Mouse (Mus musculus): ENCODE results near the gene Akt2.

Akt2 gene

GRCm38 (mm10) chr7:27591266-27592216 is at the start of gene Akt2:
Akt2 (plus strand) TSS chr7:27591552.
- peak; percentile 93 to 96 for DNase-seq (ENCODE audit: inconsistent age in 2 of 2, low spot score in 1 of 2)

DNA sequence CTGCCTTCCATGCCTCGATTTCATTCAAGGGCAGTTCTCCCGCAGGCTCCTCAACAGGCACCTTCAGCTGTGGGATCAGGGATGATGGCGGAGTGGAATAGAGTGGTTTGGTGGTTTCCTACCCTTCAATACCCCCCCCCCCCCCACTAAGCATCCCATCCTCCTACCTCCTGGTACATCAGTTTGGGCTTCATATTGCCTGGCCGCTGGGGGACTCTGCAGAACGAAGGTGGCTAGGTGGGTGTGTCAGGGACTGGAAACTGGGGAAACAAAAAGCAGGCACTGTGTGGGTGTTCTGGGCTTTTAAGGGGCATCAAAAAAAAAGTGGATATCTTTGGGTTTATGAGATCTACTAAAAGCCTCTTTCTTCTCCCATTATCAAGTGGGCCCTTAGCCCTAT is 49.4 kb upstream of the Akt2 start:
- DNase-seq (ENCODE audit: inconsistent age in 2 of 2, low spot score in 1 of 2): no peak

GRCm38 (mm10) chr7:27542392-27543033 is 48.8 kb upstream of the Akt2 start:
- peak; percentile 88 to 93 for DNase-seq (ENCODE audit: inconsistent age in 2 of 2, low spot score in 1 of 2)

DNA sequence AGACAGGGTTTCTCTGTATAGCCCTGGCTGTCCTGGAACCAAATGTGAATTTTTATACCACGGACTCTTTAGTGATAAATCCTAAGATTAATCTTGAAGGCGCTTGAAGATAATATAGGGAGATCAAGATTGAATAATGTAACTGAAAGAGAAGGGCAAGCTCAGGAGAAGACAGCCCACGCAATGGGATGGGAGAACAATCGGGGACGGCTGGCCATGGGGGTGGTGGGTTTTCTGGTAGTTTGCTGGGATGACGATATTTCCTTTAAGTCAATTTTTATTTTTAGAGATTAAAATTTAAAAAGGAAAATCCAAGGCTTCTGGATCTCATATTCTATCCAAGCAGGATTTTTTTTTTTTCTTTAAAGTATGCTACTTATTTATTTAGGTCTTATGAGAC is 48.3 kb upstream of the Akt2 start:
- no peak for DNase-seq (ENCODE audit: inconsistent age in 2 of 2, low spot score in 1 of 2)

GRCm38 (mm10) chr7:27543851-27544250 is 47.5 kb upstream of the Akt2 start:
- no peak for DNase-seq (ENCODE audit: inconsistent age in 2 of 2, low spot score in 1 of 2)

DNA sequence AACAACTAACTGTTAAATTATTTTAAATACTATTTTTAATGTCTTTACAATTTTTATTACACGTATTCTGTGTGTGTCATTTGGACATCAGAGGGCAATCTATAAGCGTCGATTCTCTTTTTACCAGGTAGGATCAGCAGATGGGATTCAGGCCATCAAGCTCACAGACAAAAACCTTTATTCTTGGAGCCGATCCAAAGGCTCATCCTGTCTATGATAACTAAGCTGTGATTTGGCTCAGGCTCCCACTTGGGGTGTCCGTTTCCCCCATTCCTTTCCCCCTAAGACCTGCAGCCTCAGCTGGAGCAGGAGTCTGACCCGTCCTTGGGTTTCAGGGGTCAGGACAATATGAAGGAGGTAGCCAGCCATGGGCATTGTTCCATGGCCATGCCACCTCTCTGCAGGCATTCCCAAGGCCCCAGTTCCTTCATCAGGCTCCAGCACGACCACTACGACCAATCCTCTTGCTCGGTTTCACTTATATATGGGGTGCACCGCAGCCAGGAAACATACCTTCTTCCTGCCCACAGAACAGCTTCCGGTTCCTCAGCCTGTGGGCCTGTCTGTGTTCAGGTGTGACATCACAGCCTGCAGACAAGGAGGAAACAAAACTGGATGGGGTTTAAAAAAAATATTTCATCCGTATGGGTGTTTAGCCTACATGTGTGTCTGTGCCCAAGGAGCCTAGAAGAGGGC is 46.5 kb upstream of the Akt2 start:
- DNase-seq (ENCODE audit: inconsistent age in 2 of 2, low spot score in 1 of 2): peak in 1 of 2 experiments; percentile 50

DNA sequence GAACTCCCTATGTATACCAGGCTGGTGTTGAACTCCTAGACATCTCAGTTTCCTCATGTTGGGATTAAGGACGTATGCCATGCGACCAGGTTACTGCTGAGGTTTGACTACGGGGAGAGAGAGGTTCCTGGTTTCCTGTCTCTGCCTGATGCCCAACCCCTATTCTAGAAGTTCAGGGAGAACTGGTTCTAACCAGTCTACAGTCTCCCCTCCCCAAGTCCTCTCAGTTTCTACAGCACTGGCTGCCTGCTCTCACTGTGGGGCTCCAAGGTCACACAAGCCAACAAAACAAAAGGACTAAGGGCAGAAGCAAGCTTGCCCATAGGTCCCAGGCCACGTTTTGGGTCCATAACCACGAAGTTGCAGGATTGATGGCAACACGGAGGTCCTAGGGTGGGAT is 41.8 kb upstream of the Akt2 start:
- DNase-seq (ENCODE audit: inconsistent age in 2 of 2, low spot score in 1 of 2): no peak

DNA sequence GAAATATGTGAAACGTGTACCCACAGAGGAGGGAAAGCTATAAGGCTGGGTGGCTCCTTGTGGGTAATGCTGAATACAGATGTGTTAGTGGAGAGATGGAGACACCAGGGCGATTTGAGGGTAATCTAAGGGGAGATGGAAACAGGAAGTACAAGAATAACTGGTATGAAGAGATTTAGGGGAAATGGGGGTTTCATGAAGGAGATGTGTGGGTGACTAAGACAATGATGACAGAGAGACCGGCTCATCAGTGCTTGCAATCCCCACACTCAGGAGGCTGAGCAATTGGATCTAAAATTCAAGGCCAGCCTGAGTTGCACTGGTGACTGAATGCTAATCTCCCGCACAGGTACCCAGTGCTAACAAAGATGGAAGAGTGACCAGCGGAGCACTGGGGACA is 39.3 kb upstream of the Akt2 start:
- peak in 1 of 2 experiments; percentile 61 for DNase-seq (ENCODE audit: inconsistent age in 2 of 2, low spot score in 1 of 2)

DNA sequence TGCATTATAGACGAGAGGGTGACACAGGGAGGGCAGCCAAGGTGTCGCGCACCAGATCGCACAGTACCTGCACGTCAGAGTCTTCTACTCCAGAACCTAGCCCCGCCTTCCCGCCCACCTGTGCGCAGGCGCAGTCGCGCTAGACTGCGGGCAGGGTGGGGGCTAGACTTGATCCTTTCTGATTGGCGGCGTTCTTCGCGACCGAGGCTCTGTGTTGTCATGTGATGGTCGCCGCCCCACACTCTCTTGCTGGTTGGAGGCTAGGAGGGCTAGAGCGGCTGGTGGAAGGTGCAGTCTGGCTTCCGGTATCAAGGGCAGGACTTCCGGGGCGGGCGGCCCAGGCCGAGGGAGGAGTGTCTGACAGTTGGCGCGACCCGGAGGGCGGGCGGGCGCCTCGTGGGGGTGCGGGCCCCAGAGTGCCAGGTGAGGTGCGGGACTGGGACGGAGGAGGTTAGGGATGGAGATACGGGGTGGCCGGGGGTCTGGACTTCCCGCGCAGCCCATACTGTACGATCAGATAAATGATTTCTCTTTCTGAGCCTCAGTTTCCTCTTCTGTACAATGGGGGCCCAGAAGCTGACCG is 38.3 kb upstream of the Akt2 start, which contains the start of the genes Pld3 and 2310022A10Rik:
TSS of gene Pld3 (minus strand) at position 288 of the 583 bp plus-strand sequence.
TSS of gene 2310022A10Rik (plus strand) at position 303 of the 583 bp plus-strand sequence.
- DNase-seq (ENCODE audit: inconsistent age in 2 of 2, low spot score in 1 of 2): peak; percentile 97 to 98

- no peak for DNase-seq (ENCODE audit: inconsistent age in 2 of 2, low spot score in 1 of 2)
These were observed 31.0 kb upstream of the Akt2 start for GRCm38 (mm10) chr7:27560291-27560887.

GRCm38 (mm10) chr7:27560978-27561377 is 30.4 kb upstream of the Akt2 start:
- no peak for DNase-seq (ENCODE audit: inconsistent age in 2 of 2, low spot score in 1 of 2)

DNA sequence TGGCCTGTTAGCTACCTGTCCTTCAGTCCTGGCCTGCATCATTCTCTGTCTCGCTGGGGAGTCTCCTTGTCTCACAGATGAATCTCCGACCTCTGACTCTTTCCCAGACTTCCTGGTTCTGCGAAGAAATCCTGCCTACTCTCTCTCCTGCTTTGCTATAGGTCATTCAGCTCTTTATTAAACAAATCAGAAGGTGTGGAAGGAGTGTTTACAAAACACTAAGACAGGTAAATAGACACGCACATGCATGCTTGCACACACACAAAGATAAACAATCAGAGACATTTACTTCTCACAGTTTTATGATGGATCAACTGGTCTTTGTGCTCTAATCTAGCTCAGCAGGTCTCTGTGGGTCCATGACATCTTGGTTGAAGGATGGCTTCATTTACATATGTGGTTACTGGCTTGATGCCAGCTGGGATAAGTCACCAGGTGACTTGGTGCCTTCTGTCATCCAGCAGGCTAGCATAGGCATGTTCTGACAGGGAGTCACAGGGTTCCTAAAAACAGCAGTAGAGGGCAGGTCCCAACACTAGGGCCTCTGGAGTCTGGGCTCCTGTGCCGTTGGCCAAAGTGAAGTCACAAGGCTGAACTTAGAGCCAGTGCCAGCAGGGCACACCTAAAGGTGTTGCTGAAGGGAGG is 21.6 kb upstream of the Akt2 start:
- DNase-seq (ENCODE audit: inconsistent age in 2 of 2, low spot score in 1 of 2): no peak

DNA sequence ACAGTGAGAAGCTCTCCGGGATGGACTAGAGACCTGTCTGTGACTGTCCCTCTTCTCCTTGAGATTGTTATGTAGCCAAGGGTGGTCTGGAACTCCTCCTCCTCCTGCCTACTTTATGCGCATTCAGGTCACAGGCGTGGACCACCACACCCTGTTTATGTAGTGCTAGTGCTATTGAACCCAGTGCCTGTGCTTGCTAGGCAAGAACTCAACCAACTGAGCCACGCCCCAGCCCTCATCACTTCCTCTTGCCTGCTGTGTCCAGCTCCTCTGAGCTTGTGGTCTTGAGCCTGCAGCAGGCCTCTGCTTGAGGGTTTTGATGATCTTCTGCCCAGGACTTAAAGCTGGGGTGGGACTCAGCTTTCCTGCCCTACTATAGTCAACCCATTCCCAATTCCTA is 19.2 kb upstream of the Akt2 start:
- DNase-seq (ENCODE audit: inconsistent age in 2 of 2, low spot score in 1 of 2): peak in 1 of 2 experiments; percentile 30

- peak; percentile 71 to 83 for DNase-seq (ENCODE audit: inconsistent age in 2 of 2, low spot score in 1 of 2)
These were observed 17.1 kb upstream of the Akt2 start for GRCm38 (mm10) chr7:27574124-27574880.

DNA sequence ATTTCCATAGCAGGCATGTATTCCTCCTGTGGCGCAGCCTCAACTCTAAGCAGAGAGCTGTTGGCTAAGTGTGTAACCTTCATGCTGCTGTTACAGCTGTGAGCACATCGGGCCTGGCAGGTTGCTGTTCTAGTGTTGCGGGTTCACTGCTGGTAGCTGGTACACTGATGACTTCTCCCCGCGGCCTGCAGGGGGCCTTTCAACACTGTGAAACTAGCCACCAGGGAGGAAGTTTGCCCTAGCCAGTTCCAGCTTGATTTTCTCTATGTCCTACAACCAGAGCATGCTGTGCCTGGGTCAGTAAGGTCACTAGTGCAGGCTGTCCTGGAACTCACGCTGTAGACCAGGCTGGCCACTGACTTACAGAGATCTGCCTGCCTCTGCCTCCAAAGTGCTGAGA is 14.4 kb upstream of the Akt2 start:
- peak; percentile 72 to 89 for DNase-seq (ENCODE audit: inconsistent age in 2 of 2, low spot score in 1 of 2)

- DNase-seq (ENCODE audit: inconsistent age in 2 of 2, low spot score in 1 of 2): no peak
These were observed 13.8 kb upstream of the Akt2 start for GRCm38 (mm10) chr7:27577589-27577988.

GRCm38 (mm10) chr7:27578465-27578864 is 12.9 kb upstream of the Akt2 start:
- DNase-seq (ENCODE audit: inconsistent age in 2 of 2, low spot score in 1 of 2): peak in 1 of 2 experiments; percentile 27

GRCm38 (mm10) chr7:27580380-27581174 is 10.8 kb upstream of the Akt2 start:
- DNase-seq (ENCODE audit: inconsistent age in 2 of 2, low spot score in 1 of 2): peak; percentile 81 to 89

All from adrenal gland, adult (tissue).